In the genomic region with DNA sequence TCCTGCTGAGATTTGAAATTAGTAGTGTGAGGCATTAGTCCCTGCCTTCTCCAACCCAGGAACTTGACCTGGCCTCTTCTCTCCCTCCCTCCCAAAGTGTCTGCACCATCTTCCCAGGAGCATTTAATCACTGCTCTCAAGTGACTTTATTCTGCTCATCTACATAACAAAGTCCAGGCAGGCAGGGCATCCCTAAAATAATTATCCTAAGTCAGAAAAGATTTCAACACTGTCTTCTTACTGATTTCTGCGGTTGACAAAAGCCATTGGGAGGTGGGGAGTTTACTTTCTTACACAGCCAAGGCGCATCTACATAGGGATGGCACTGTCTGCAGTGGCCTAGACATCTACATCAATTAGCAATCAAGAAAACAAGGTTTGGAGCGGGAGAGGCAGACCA, we compare ENCODE assay signal across 24 mouse cellular contexts.
"Had no signal": no experiment of that assay in that cellular context is flagged by ENCODE, and none has a peak within 500 bp of the region (broad histone marks: within the 10 kb centered on the region; RNA-seq: fewer than 3 reads in every experiment).

No protein-coding gene starts in this region.

- DNase-seq: cerebellum, adult 9-11 months; cerebellum, postnatal 10 days; cerebellum, postnatal 14 days; cerebellum, postnatal 25 days; cerebellum, postnatal 36 days; embryo, embryonic 11 days; forebrain, postnatal 0 days; gastrocnemius, adult 2 months; gastrocnemius, postnatal 10 days; gastrocnemius, postnatal 25 days; gastrocnemius, postnatal 36 days; heart, adult 11 months; heart, adult 18-20 months; heart, adult 2 months had no signal

- H3K4me3 ChIP-seq: embryonic facial prominence, embryonic 10.5 days; embryonic facial prominence, embryonic 12.5 days; embryonic facial prominence, embryonic 13.5 days; embryonic facial prominence, embryonic 15.5 days; erythroblast, embryonic 14.5 days; forebrain, embryonic 10.5 days; forebrain, embryonic 12.5 days; forebrain, embryonic 13.5 days; forebrain, embryonic 15.5 days; gastrocnemius, adult 2 months; heart, adult 2 months; heart, embryonic 10.5 days had no signal

- H3K27ac ChIP-seq: embryonic facial prominence, embryonic 10.5 days; embryonic facial prominence, embryonic 12.5 days; embryonic facial prominence, embryonic 13.5 days; embryonic facial prominence, embryonic 15.5 days; forebrain, embryonic 10.5 days; forebrain, embryonic 12.5 days; forebrain, embryonic 13.5 days; forebrain, embryonic 15.5 days; gastrocnemius, adult 2 months; heart, adult 2 months; heart, embryonic 10.5 days had no signal

- H3K9me3 ChIP-seq: embryonic facial prominence, embryonic 10.5 days; embryonic facial prominence, embryonic 12.5 days; embryonic facial prominence, embryonic 13.5 days; embryonic facial prominence, embryonic 15.5 days; forebrain, embryonic 10.5 days; forebrain, embryonic 12.5 days; forebrain, embryonic 13.5 days; forebrain, embryonic 15.5 days; heart, embryonic 10.5 days had no signal

- H3K27me3 ChIP-seq: embryonic facial prominence, embryonic 12.5 days; embryonic facial prominence, embryonic 13.5 days; embryonic facial prominence, embryonic 15.5 days; forebrain, embryonic 12.5 days; forebrain, embryonic 13.5 days; forebrain, embryonic 15.5 days had no signal

- H3K9ac ChIP-seq: embryonic facial prominence, embryonic 12.5 days; embryonic facial prominence, embryonic 13.5 days; embryonic facial prominence, embryonic 15.5 days; forebrain, embryonic 12.5 days; forebrain, embryonic 13.5 days; forebrain, embryonic 15.5 days; forebrain, postnatal 0 days had no signal

- H3K4me1 ChIP-seq: embryonic facial prominence, embryonic 10.5 days; embryonic facial prominence, embryonic 12.5 days; embryonic facial prominence, embryonic 13.5 days; embryonic facial prominence, embryonic 15.5 days; forebrain, embryonic 10.5 days; forebrain, embryonic 12.5 days; forebrain, embryonic 13.5 days; forebrain, embryonic 15.5 days; heart, embryonic 10.5 days had no signal
